7 mouse cellular contexts compared by ENCODE assay signal in the genomic region with DNA sequence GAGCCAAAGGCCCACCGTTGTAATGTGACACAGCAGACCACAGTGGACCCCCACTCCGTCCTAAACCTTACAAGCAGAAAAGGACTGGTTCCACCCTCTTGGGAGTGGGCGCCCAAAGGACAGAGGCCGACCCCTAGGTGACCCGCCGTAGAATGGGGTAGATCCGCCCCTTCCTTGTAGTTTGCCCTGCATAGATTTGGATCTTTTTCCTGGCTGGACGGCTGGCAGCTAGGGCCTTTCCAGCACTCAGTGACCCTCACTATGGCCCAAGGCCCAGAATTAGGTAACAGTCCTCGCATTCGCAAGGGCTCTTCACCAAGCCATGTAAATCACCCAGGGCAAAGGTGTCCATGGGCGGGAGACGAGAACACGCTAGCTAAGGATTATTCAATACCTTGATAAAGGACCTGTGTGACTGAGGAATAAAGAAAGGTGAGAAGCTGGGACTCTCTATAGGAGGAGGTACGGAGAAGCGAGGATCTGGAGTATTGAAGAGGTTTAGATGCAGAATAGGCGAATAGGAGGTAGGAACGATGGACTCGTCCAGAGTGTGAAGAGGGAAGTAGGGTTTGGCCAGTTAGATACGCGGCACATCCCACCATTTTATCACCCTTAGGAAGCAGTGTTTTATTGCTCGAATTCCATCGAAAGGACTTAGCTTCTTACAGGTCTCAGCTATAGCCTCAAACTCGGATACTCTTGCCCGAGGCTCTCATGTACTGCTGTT. TPM values are rescaled to one million over a fixed set of nuclear protein-coding genes. Genes with fewer than 3 reads are reported as not detected.
DNase-seq lines count a peak whose midpoint lies in the region; ATAC-seq and TF ChIP-seq lines count a peak whose summit lies in the region.

No protein-coding gene starts in this region.

- no peak for TF ChIP-seq RAD21 in CH12.LX (IDR thresholded peaks at IDR 0.05; ENCODE audit: low read depth, low read length)

- H3K9me3 ChIP-seq in CH12.LX (replicated peaks; ENCODE audit: low read length), result no peaks in the 10 kb centered on the region
- H3K9me3 ChIP-seq in forebrain, postnatal 0 days (ENCODE audit: low read length), result no peaks in the 10 kb centered on the region
- no peaks in the 10 kb centered on the region for H3K9me3 ChIP-seq in midbrain, embryonic 12.5 days

- dilution Hi-C loops in CH12.LX (cut with MboI; ENCODE audit: extremely low pct_ligation_motif_present, extremely low pct_unique_long_range_greater_than_20kb, low sequenced_read_pairs), result no loop called here

- H3K27ac ChIP-seq in CH12.LX (ENCODE audit: insufficient read depth, low read depth), result peak overlapping the region; percentile 49
- peak overlapping the region; percentile 89 for H3K27ac ChIP-seq in forebrain, postnatal 0 days (ENCODE audit: low read depth, low read length)
- peak overlapping the region; percentile 94 for H3K27ac ChIP-seq in midbrain, embryonic 12.5 days (replicated peaks)

- TF ChIP-seq POLR2A in CH12.LX (IDR thresholded peaks at IDR 0.05; ENCODE audit: low read depth, low read length), result no peak

- ATAC-seq in forebrain, postnatal 0 days, result no peak
- ATAC-seq in midbrain, embryonic 12.5 days (ENCODE audit: low FRiP score, low read depth), result no peak; the same call in 1 of the 2 replicates
- ATAC-seq in megakaryocyte-erythroid progenitor cell, adult 5-6 weeks (replicated peaks; ENCODE audit: low FRiP score, low TSS enrichment, poor library complexity, severe bottlenecking), result no peak

- H3K9ac ChIP-seq in CH12.LX (ENCODE audit: insufficient read depth, low read depth), result peak overlapping the region; percentile 49
- H3K9ac ChIP-seq in forebrain, postnatal 0 days, result peak overlapping the region; percentile 91
- peak overlapping the region; percentile 99 for H3K9ac ChIP-seq in midbrain, embryonic 12.5 days (replicated peaks)

- TF ChIP-seq CTCF in CH12.LX (conservative IDR thresholded peaks at IDR 0.05 in 1 of 2, IDR thresholded peaks at IDR 0.05 in 1 of 2; ENCODE audit: low read depth in 2 of 2, low read length in 2 of 2), result no peak
- no peak for TF ChIP-seq CTCF in forebrain, postnatal 0 days (IDR thresholded peaks at IDR 0.05; ENCODE audit: low read depth)

- peaks cover 12% of the 10 kb centered on the region for H3K79me2 ChIP-seq in CH12.LX (replicated peaks; ENCODE audit: control insufficient read depth, extremely low read depth, insufficient read depth, poor library complexity, severe bottlenecking)

- 16% methylated on average over 24 of the region's 24 CpGs for WGBS in forebrain, postnatal 0 days
- 16% methylated on average over 24 of the region's 24 CpGs for WGBS in midbrain, embryonic 12.5 days

- peaks cover 12 to 39% of the 10 kb centered on the region in 2 experiments for H3K4me1 ChIP-seq in CH12.LX (ENCODE audit: control insufficient read depth in 1 of 2, insufficient read depth in 2 of 2)
- H3K4me1 ChIP-seq in forebrain, postnatal 0 days (ENCODE audit: insufficient read depth), result peaks cover 18% of the 10 kb centered on the region
- H3K4me1 ChIP-seq in midbrain, embryonic 12.5 days, result peaks cover 49% of the 10 kb centered on the region

- H3K4me3 ChIP-seq in CH12.LX (replicated peaks in 1 of 3; ENCODE audit: low read depth in 2 of 3, low read length in 2 of 3, poor library complexity in 1 of 3), result peak overlapping the region; percentile 63 to 97 (median 82)
- H3K4me3 ChIP-seq in forebrain, postnatal 0 days (ENCODE audit: low read depth, low read length), result peak overlapping the region; percentile 85
- peak overlapping the region; percentile 99 for H3K4me3 ChIP-seq in midbrain, embryonic 12.5 days

- no peaks in the 10 kb centered on the region for H3K27me3 ChIP-seq in CH12.LX (replicated peaks)
- H3K27me3 ChIP-seq in forebrain, postnatal 0 days (ENCODE audit: insufficient read depth, low read length), result no peaks in the 10 kb centered on the region
- H3K27me3 ChIP-seq in midbrain, embryonic 12.5 days, result no peaks in the 10 kb centered on the region

- no peak for TF ChIP-seq EP300 in CH12.LX (IDR thresholded peaks at IDR 0.05; ENCODE audit: low read length)

- H3K36me3 ChIP-seq in CH12.LX (replicated peaks in 1 of 2; ENCODE audit: control insufficient read depth in 1 of 2, insufficient read depth in 1 of 2, low read length in 1 of 2), result peaks cover 15 to 44% of the 10 kb centered on the region in 2 experiments
- H3K36me3 ChIP-seq in forebrain, postnatal 0 days (ENCODE audit: insufficient read depth), result peaks cover 11% of the 10 kb centered on the region
- peaks cover 28% of the 10 kb centered on the region for H3K36me3 ChIP-seq in midbrain, embryonic 12.5 days

- peak; percentile 40 for DNase-seq in CH12.LX (ENCODE audit: extremely low read depth)
- peak; percentile 74 for DNase-seq in MN1 (ENCODE audit: low spot score)
- peak; percentile 32 for DNase-seq in forebrain, postnatal 0 days
- DNase-seq in kidney, postnatal 25 days, result peak; percentile 69 to 92
- no peak for DNase-seq in frontal cortex, postnatal 25 days (ENCODE audit: low spot score in 2 of 2)

- peak overlapping the region; percentile 86 for H3K4me2 ChIP-seq in CH12.LX (ENCODE audit: insufficient read depth, low read depth, poor library complexity, severe bottlenecking)
- peak overlapping the region; percentile 97 for H3K4me2 ChIP-seq in forebrain, postnatal 0 days (ENCODE audit: low read depth)
- H3K4me2 ChIP-seq in midbrain, embryonic 12.5 days (replicated peaks), result peak overlapping the region; percentile 99

- in situ Hi-C loops in CH12.LX (cut with MboI; ENCODE audit: low pct_ligation_motif_present, low pct_unique_long_range_greater_than_20kb, low sequenced_read_pairs), result no loop called here

TF ChIP-seq in CH12.LX, 34 proteins besides CTCF, POLR2A, EP300 and RAD21:
- TF ChIP-seq UBTF (IDR thresholded peaks at IDR 0.05; ENCODE audit: low read depth, low read length) (0 out of 2 replicates have a peak, but pooled peaks have one; percentile 27), TBP (conservative IDR thresholded peaks at IDR 0.05; ENCODE audit: low read depth, low read length) (no peak)
TF ChIP-seq in CH12.LX: peak in this region for 1.

RNA-seq across cellular contexts. Expression of gene Agpat1, which starts 0.6 kb away (rescaled TPM):
- 39.3 and 47.4 TPM in 2 replicates for total RNA-seq in CH12.LX (2012; rRNA removed)
- 9.9 and 11.2 TPM in 2 replicates for total RNA-seq in CH12.LX (2014; rRNA removed)
- polyA plus RNA-seq in CH12.LX (2012; ENCODE audit: insufficient read length, low read depth), result 37.7 and 44.4 TPM in 2 replicates
- total RNA-seq in forebrain, postnatal 0 days (2014; rRNA removed), result 187 and 217 TPM in 2 replicates
- 88.5 and 104 TPM in 2 replicates for polyA plus RNA-seq in forebrain, postnatal 0 days (2015; fragmentation: Nextera tagmentation; extraction: Ambion mirVana)
- polyA plus RNA-seq in midbrain, embryonic 12.5 days (2016; fragmentation: Nextera tagmentation; extraction: Ambion mirVana), result 82.8 and 86.2 TPM in 2 replicates
- 76.3 and 104 TPM in 2 replicates for total RNA-seq in megakaryocyte-erythroid progenitor cell, adult 5-6 weeks (2014; fragmentation: Nextera tagmentation)
- total RNA-seq in megakaryocyte-erythroid progenitor cell, adult 5-6 weeks (2017), result 19.0 and 51.2 TPM in 2 replicates

RNA-seq across cellular contexts. Expression of gene Rnf5, which starts 1.2 kb away (rescaled TPM):
- total RNA-seq in CH12.LX (2012; rRNA removed), result 16.5 and 20.6 TPM in 2 replicates
- total RNA-seq in CH12.LX (2014; rRNA removed), result 6.5 and 8.4 TPM in 2 replicates
- 35.1 and 48.9 TPM in 2 replicates for polyA plus RNA-seq in CH12.LX (2012; ENCODE audit: insufficient read length, low read depth)
- total RNA-seq in forebrain, postnatal 0 days (2014; rRNA removed), result 39.0 and 45.3 TPM in 2 replicates
- polyA plus RNA-seq in forebrain, postnatal 0 days (2015; fragmentation: Nextera tagmentation; extraction: Ambion mirVana), result 245 and 252 TPM in 2 replicates
- polyA plus RNA-seq in midbrain, embryonic 12.5 days (2016; fragmentation: Nextera tagmentation; extraction: Ambion mirVana), result 240 and 243 TPM in 2 replicates
- total RNA-seq in megakaryocyte-erythroid progenitor cell, adult 5-6 weeks (2014; fragmentation: Nextera tagmentation), result 46.9 and 66.2 TPM in 2 replicates
- total RNA-seq in megakaryocyte-erythroid progenitor cell, adult 5-6 weeks (2017), result 13.4 and 20.0 TPM in 2 replicates

RNA-seq across cellular contexts. Expression of gene Ager, which starts 7.0 kb away (rescaled TPM):
- total RNA-seq in CH12.LX (2012; rRNA removed) (0.76 and 0.81 TPM in 2 replicates), CH12.LX (2014; rRNA removed) (0.55 and 0.92 TPM in 2 replicates)
- polyA plus RNA-seq in CH12.LX (2012; ENCODE audit: insufficient read length, low read depth), result 3.5 and 4.1 TPM in 2 replicates
- 1.8 and 2.8 TPM in 2 replicates for total RNA-seq in forebrain, postnatal 0 days (2014; rRNA removed)
- polyA plus RNA-seq in forebrain, postnatal 0 days (2015; fragmentation: Nextera tagmentation; extraction: Ambion mirVana), result 0.92 and 1.2 TPM in 2 replicates
- polyA plus RNA-seq in midbrain, embryonic 12.5 days (2016; fragmentation: Nextera tagmentation; extraction: Ambion mirVana), result 2.2 and 2.3 TPM in 2 replicates
- 2.6 and 6.6 TPM in 2 replicates for total RNA-seq in megakaryocyte-erythroid progenitor cell, adult 5-6 weeks (2014; fragmentation: Nextera tagmentation)
- total RNA-seq in megakaryocyte-erythroid progenitor cell, adult 5-6 weeks (2017), result 0.57 TPM in 1 of 2 replicates, not detected in the other

RNA-seq across cellular contexts. Expression of gene Egfl8, which starts 11.1 kb away (rescaled TPM):
- 0.13 TPM in 1 of 2 replicates, not detected in the other for total RNA-seq in CH12.LX (2012; rRNA removed)
- total RNA-seq in CH12.LX (2014; rRNA removed), result not detected in 2 replicates
- not detected in 2 replicates for polyA plus RNA-seq in CH12.LX (2012; ENCODE audit: insufficient read length, low read depth)
- total RNA-seq in forebrain, postnatal 0 days (2014; rRNA removed), result 2.7 and 3.2 TPM in 2 replicates
- polyA plus RNA-seq in forebrain, postnatal 0 days (2015; fragmentation: Nextera tagmentation; extraction: Ambion mirVana), result 3.8 and 4.8 TPM in 2 replicates
- 4.5 and 6.0 TPM in 2 replicates for polyA plus RNA-seq in midbrain, embryonic 12.5 days (2016; fragmentation: Nextera tagmentation; extraction: Ambion mirVana)
- total RNA-seq in megakaryocyte-erythroid progenitor cell, adult 5-6 weeks (2014; fragmentation: Nextera tagmentation), result 0.96 and 2.1 TPM in 2 replicates
- 2.6 TPM in 1 of 2 replicates, not detected in the other for total RNA-seq in megakaryocyte-erythroid progenitor cell, adult 5-6 weeks (2017)

RNA-seq across cellular contexts. Expression of gene Pbx2, which starts 13.6 kb away (rescaled TPM):
- total RNA-seq in CH12.LX (2012; rRNA removed) (34.8 and 41.0 TPM in 2 replicates), CH12.LX (2014; rRNA removed) (30.0 and 31.9 TPM in 2 replicates)
- polyA plus RNA-seq in CH12.LX (2012; ENCODE audit: insufficient read length, low read depth), result 41.7 and 50.5 TPM in 2 replicates
- total RNA-seq in forebrain, postnatal 0 days (2014; rRNA removed), result 56.7 and 75.2 TPM in 2 replicates
- polyA plus RNA-seq in forebrain, postnatal 0 days (2015; fragmentation: Nextera tagmentation; extraction: Ambion mirVana), result 3.9 and 5.9 TPM in 2 replicates
- 20.8 and 22.5 TPM in 2 replicates for polyA plus RNA-seq in midbrain, embryonic 12.5 days (2016; fragmentation: Nextera tagmentation; extraction: Ambion mirVana)
- 31.1 and 31.3 TPM in 2 replicates for total RNA-seq in megakaryocyte-erythroid progenitor cell, adult 5-6 weeks (2014; fragmentation: Nextera tagmentation)
- total RNA-seq in megakaryocyte-erythroid progenitor cell, adult 5-6 weeks (2017), result 23.2 and 31.1 TPM in 2 replicates

Comparison
In these comparisons a context has a peak if more than half of its experiments do, and no peak if none do; other contexts are left out.
1. DNase-seq: peak in CH12.LX (single experiment), MN1 (single experiment), forebrain, postnatal 0 days (single experiment) and kidney, postnatal 25 days (2 of 2); none in frontal cortex, postnatal 25 days (0 of 2).
2. H3K9ac ChIP-seq: peak in every context shown above with its lines; median percentile 99 in midbrain, embryonic 12.5 days; 91 in forebrain, postnatal 0 days; 49 in CH12.LX.
3. Peak in every context shown above with its lines, with median percentiles within 50 percentile points of each other: H3K27ac ChIP-seq, H3K4me2 ChIP-seq and H3K4me3 ChIP-seq.